Mouse (Mus musculus) small intestine, adult 2 months (tissue): ENCODE measurements around the gene Ciao2b.

Experiments
- CTCF ChIP-seq: fragments of 200-500 bp; IDR thresholded peaks from 2 replicates; pipeline ENCODE4 v1.5.1; 2012; ENCODE audit warnings: low read depth, mild to moderate bottlenecking, control low read depth, inconsistent platforms, low read length, moderate library complexity, mixed read lengths; ENCODE audit not compliant: insufficient replicate concordance, insufficient read length; ENCODE audit errors: extremely low read depth
- POLR2A ChIP-seq: fragments of 200-500 bp; IDR thresholded peaks from 2 replicates; pipeline ENCODE4 v1.6.1; 2012; ENCODE audit warnings: low read depth, mild to moderate bottlenecking, control low read depth, inconsistent platforms, low read length, moderate library complexity

DNA sequence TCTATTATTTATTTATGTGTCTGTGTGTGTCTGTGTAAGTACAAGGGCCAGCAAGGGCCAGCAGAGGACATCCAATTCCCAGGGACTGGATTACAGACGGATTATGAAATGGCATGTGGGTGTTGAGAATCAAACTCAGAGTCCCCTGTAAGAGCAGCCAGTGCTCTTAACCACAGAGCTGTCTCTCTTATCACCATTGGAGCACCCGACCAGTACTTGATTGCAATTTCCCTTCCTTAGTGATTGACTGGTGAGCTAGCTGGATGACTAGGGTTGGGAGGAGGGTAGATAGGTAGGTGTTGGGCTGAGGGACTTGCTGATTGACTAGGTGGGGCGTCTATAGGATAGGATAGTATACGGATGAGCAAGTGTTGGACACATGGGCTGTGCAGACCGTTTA is 21.0 kb downstream of the Ciao2b start:
- no peak for TF ChIP-seq CTCF
- no peak for TF ChIP-seq POLR2A
